Mouse (Mus musculus): ENCODE results near the gene Snrpd2. TPM values are rescaled to one million over a fixed set of nuclear protein-coding genes. Genes with fewer than 3 reads are reported as not detected.
A peak's percentile ranks its signal among the peaks of the same experiment; 100 is the strongest.

Gene Snrpd2
- polyA plus RNA-seq, 1 experiment from 2014 or later = 155 TPM

GRCm38 (mm10) chr7:19121686-19122085 is 27.8 kb upstream of the Snrpd2 start:
- Histone ChIP-seq H3K4me3 (ENCODE audit: low read length) (no peak overlapping the region), H3K9me3 (ENCODE audit: control insufficient read depth, low read length) (peaks cover 7% of the 10 kb centered on the region), H3K36me3 (ENCODE audit: control insufficient read depth, insufficient read depth, low read length) (no peaks in the 10 kb centered on the region), H3K4me2 (replicated peaks; ENCODE audit: low read depth, low read length) (no peak overlapping the region), H3K27me3 (ENCODE audit: control insufficient read depth, insufficient read depth, low read length) (no peaks in the 10 kb centered on the region), H3K4me1 (ENCODE audit: control insufficient read depth, insufficient read depth, low read length) (peaks cover 16% of the 10 kb centered on the region), H3K27ac (ENCODE audit: low read depth, low read length) (no peak overlapping the region), H3K9ac (ENCODE audit: low read depth, low read length) (no peak overlapping the region)
- 92% methylated on average over 4 of the region's 4 CpGs for WGBS
- no peak for ATAC-seq (ENCODE audit: low FRiP score, low TSS enrichment)

GRCm38 (mm10) chr7:19124713-19125112 is 24.8 kb upstream of the Snrpd2 start:
- H3K27me3 ChIP-seq (ENCODE audit: control insufficient read depth, insufficient read depth, low read length) = no peaks in the 10 kb centered on the region
- H3K36me3 ChIP-seq (ENCODE audit: control insufficient read depth, insufficient read depth, low read length) = 0 out of 2 replicates have a peak, but pooled peaks cover 4% of the 10 kb centered on the region
- 74% methylated on average over 6 of the region's 6 CpGs for WGBS

GRCm38 (mm10) chr7:19127744-19128143 is 21.8 kb upstream of the Snrpd2 start:
- no peak overlapping the region for H3K9ac ChIP-seq (ENCODE audit: low read depth, low read length)
- no peak overlapping the region for H3K4me2 ChIP-seq (replicated peaks; ENCODE audit: low read depth, low read length)
- 84% methylated on average over 5 of the region's 5 CpGs for WGBS
- H3K9me3 ChIP-seq (ENCODE audit: control insufficient read depth, low read length) = no peaks in the 10 kb centered on the region
- no peaks in the 10 kb centered on the region for H3K27me3 ChIP-seq (ENCODE audit: control insufficient read depth, insufficient read depth, low read length)
- peaks cover 4% of the 10 kb centered on the region; the same call in 1 of the 2 replicates for H3K36me3 ChIP-seq (ENCODE audit: control insufficient read depth, insufficient read depth, low read length)
- H3K27ac ChIP-seq (ENCODE audit: low read depth, low read length) = no peak overlapping the region
- no peak overlapping the region for H3K4me3 ChIP-seq (ENCODE audit: low read length)
- H3K4me1 ChIP-seq (ENCODE audit: control insufficient read depth, insufficient read depth, low read length) = peaks cover 7% of the 10 kb centered on the region; the same call in 1 of the 2 replicates
- ATAC-seq (ENCODE audit: low FRiP score, low TSS enrichment) = no peak

More at GRCm38 (mm10) chr7:19124713-19125112, 24.8 kb upstream of the Snrpd2 start:
- no peak for ATAC-seq (ENCODE audit: low FRiP score, low TSS enrichment)
- H3K4me3 ChIP-seq (ENCODE audit: low read length) = no peak overlapping the region
- peaks cover 10% of the 10 kb centered on the region for H3K4me1 ChIP-seq (ENCODE audit: control insufficient read depth, insufficient read depth, low read length)
- no peak overlapping the region for H3K27ac ChIP-seq (ENCODE audit: low read depth, low read length)
- H3K4me2 ChIP-seq (replicated peaks; ENCODE audit: low read depth, low read length) = no peak overlapping the region
- peak overlapping the region; percentile 19; the same call in 1 of the 2 replicates for H3K9ac ChIP-seq (ENCODE audit: low read depth, low read length)
- no peaks in the 10 kb centered on the region for H3K9me3 ChIP-seq (ENCODE audit: control insufficient read depth, low read length)

GRCm38 (mm10) chr7:19129396-19129795 is 20.1 kb upstream of the Snrpd2 start:
- ATAC-seq (ENCODE audit: low FRiP score, low TSS enrichment) = no peak
- Histone ChIP-seq H3K4me2 (replicated peaks; ENCODE audit: low read depth, low read length) (no peak overlapping the region), H3K27me3 (ENCODE audit: control insufficient read depth, insufficient read depth, low read length) (no peaks in the 10 kb centered on the region), H3K9me3 (ENCODE audit: control insufficient read depth, low read length) (no peaks in the 10 kb centered on the region), H3K9ac (ENCODE audit: low read depth, low read length) (no peak overlapping the region), H3K4me1 (ENCODE audit: control insufficient read depth, insufficient read depth, low read length) (peaks cover 7% of the 10 kb centered on the region; the same call in 1 of the 2 replicates), H3K36me3 (ENCODE audit: control insufficient read depth, insufficient read depth, low read length) (peaks cover 4% of the 10 kb centered on the region; the same call in 1 of the 2 replicates), H3K27ac (ENCODE audit: low read depth, low read length) (no peak overlapping the region), H3K4me3 (ENCODE audit: low read length) (no peak overlapping the region)
- 98% methylated on average over 5 of the region's 5 CpGs for WGBS

GRCm38 (mm10) chr7:19130657-19131056 is 18.9 kb upstream of the Snrpd2 start:
- WGBS = 24% methylated on average over 4 of the region's 4 CpGs
- peak overlapping the region; percentile 44 for H3K4me3 ChIP-seq (ENCODE audit: low read length)
- H3K4me1 ChIP-seq (ENCODE audit: control insufficient read depth, insufficient read depth, low read length) = peaks cover 7% of the 10 kb centered on the region; the same call in 1 of the 2 replicates
- H3K9me3 ChIP-seq (ENCODE audit: control insufficient read depth, low read length) = no peaks in the 10 kb centered on the region
- peaks cover 13% of the 10 kb centered on the region for H3K36me3 ChIP-seq (ENCODE audit: control insufficient read depth, insufficient read depth, low read length)
- H3K27me3 ChIP-seq (ENCODE audit: control insufficient read depth, insufficient read depth, low read length) = no peaks in the 10 kb centered on the region
- H3K9ac ChIP-seq (ENCODE audit: low read depth, low read length) = peak overlapping the region; percentile 42; the same call in 1 of the 2 replicates
- peak overlapping the region; percentile 78 for H3K27ac ChIP-seq (ENCODE audit: low read depth, low read length)
- H3K4me2 ChIP-seq (replicated peaks; ENCODE audit: low read depth, low read length) = peak overlapping the region; percentile 57
- no peak for ATAC-seq (ENCODE audit: low FRiP score, low TSS enrichment)

- WGBS = under 1% methylated on average over 38 of the region's 39 CpGs
- H3K9me3 ChIP-seq (ENCODE audit: control insufficient read depth, low read length) = no peaks in the 10 kb centered on the region
Observed at GRCm38 (mm10) chr7:19131324-19131848, 18.1 kb upstream of the Snrpd2 start.

GRCm38 (mm10) chr7:19136168-19136567 is 13.4 kb upstream of the Snrpd2 start:
- Histone ChIP-seq H3K9ac (ENCODE audit: low read depth, low read length) (no peak overlapping the region), H3K36me3 (ENCODE audit: control insufficient read depth, insufficient read depth, low read length) (peaks cover 58% of the 10 kb centered on the region), H3K9me3 (ENCODE audit: control insufficient read depth, low read length) (no peaks in the 10 kb centered on the region), H3K27ac (ENCODE audit: low read depth, low read length) (no peak overlapping the region), H3K4me1 (ENCODE audit: control insufficient read depth, insufficient read depth, low read length) (no peaks in the 10 kb centered on the region), H3K4me3 (ENCODE audit: low read length) (no peak overlapping the region), H3K4me2 (replicated peaks; ENCODE audit: low read depth, low read length) (no peak overlapping the region), H3K27me3 (ENCODE audit: control insufficient read depth, insufficient read depth, low read length) (no peaks in the 10 kb centered on the region)
- no peak for ATAC-seq (ENCODE audit: low FRiP score, low TSS enrichment)
- 98% methylated on average over 13 of the region's 13 CpGs for WGBS

More at GRCm38 (mm10) chr7:19131324-19131848, 18.1 kb upstream of the Snrpd2 start:
- Histone ChIP-seq H3K27ac (ENCODE audit: low read depth, low read length) (peak overlapping the region; percentile 78), H3K4me1 (ENCODE audit: control insufficient read depth, insufficient read depth, low read length) (peaks cover 7% of the 10 kb centered on the region; the same call in 1 of the 2 replicates), H3K4me2 (replicated peaks; ENCODE audit: low read depth, low read length) (peak overlapping the region; percentile 57), H3K4me3 (ENCODE audit: low read length) (peak overlapping the region; percentile 44), H3K36me3 (ENCODE audit: control insufficient read depth, insufficient read depth, low read length) (peaks cover 20% of the 10 kb centered on the region), H3K9ac (ENCODE audit: low read depth, low read length) (peak overlapping the region; percentile 42; the same call in 1 of the 2 replicates), H3K27me3 (ENCODE audit: control insufficient read depth, insufficient read depth, low read length) (no peaks in the 10 kb centered on the region)
- peak; percentile 99 for ATAC-seq (ENCODE audit: low FRiP score, low TSS enrichment)

GRCm38 (mm10) chr7:19136673-19137334 is 12.7 kb upstream of the Snrpd2 start:
- H3K27ac ChIP-seq (ENCODE audit: low read depth, low read length) = no peak overlapping the region
- peaks cover 60% of the 10 kb centered on the region for H3K36me3 ChIP-seq (ENCODE audit: control insufficient read depth, insufficient read depth, low read length)
- 0 out of 2 replicates have a peak, but pooled peaks have one; percentile 24 for ATAC-seq (ENCODE audit: low FRiP score, low TSS enrichment)
- no peaks in the 10 kb centered on the region for H3K9me3 ChIP-seq (ENCODE audit: control insufficient read depth, low read length)
- no peak overlapping the region for H3K4me3 ChIP-seq (ENCODE audit: low read length)
- WGBS = 92% methylated on average over 38 of the region's 38 CpGs
- no peaks in the 10 kb centered on the region for H3K4me1 ChIP-seq (ENCODE audit: control insufficient read depth, insufficient read depth, low read length)
- H3K4me2 ChIP-seq (replicated peaks; ENCODE audit: low read depth, low read length) = no peak overlapping the region
- H3K27me3 ChIP-seq (ENCODE audit: control insufficient read depth, insufficient read depth, low read length) = no peaks in the 10 kb centered on the region
- no peak overlapping the region for H3K9ac ChIP-seq (ENCODE audit: low read depth, low read length)

GRCm38 (mm10) chr7:19137380-19137779 is 12.1 kb upstream of the Snrpd2 start:
- ATAC-seq (ENCODE audit: low FRiP score, low TSS enrichment) = no peak
- H3K27me3 ChIP-seq (ENCODE audit: control insufficient read depth, insufficient read depth, low read length) = no peaks in the 10 kb centered on the region
- H3K27ac ChIP-seq (ENCODE audit: low read depth, low read length) = no peak overlapping the region
- no peak overlapping the region for H3K4me3 ChIP-seq (ENCODE audit: low read length)
- no peak overlapping the region for H3K9ac ChIP-seq (ENCODE audit: low read depth, low read length)
- peaks cover 60% of the 10 kb centered on the region for H3K36me3 ChIP-seq (ENCODE audit: control insufficient read depth, insufficient read depth, low read length)
- WGBS = 51% methylated on average over 5 of the region's 5 CpGs
- H3K9me3 ChIP-seq (ENCODE audit: control insufficient read depth, low read length) = no peaks in the 10 kb centered on the region
- no peaks in the 10 kb centered on the region for H3K4me1 ChIP-seq (ENCODE audit: control insufficient read depth, insufficient read depth, low read length)
- no peak overlapping the region for H3K4me2 ChIP-seq (replicated peaks; ENCODE audit: low read depth, low read length)

All from kidney, embryonic 14.5 days (tissue).